Mouse (Mus musculus): ENCODE data around the gene Ankrd33b. TPM values are rescaled to one million over a fixed set of nuclear protein-coding genes. Genes with fewer than 3 reads are reported as not detected.

Ankrd33b gene
- total RNA-seq, 2 experiments from 2014 or later: 70.4 to 76.4 TPM

DNA sequence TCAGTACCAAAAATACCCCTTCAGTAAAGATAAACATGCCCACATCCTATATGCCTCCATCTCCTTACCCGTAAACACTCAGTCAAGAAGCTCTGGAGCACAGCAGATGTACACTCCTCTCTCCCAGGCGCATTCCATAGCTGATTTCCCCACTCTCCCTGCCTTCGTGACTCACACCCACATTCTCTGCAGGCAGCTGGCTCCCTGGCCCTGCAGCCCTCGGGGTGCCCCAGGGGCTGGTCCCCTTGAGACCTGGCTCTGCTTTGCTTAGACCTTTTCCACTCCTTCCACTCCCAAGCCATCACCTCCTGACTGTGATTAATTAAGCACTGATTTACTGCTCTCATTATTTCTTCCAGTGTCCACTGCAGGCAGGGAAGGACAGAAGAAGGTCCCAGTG is 7.7 kb upstream of the Ankrd33b start:
- no peak for DNase-seq (ENCODE audit: low spot score in 2 of 2)
- intact Hi-C loops (cut with DNase I): no loop called here

DNA sequence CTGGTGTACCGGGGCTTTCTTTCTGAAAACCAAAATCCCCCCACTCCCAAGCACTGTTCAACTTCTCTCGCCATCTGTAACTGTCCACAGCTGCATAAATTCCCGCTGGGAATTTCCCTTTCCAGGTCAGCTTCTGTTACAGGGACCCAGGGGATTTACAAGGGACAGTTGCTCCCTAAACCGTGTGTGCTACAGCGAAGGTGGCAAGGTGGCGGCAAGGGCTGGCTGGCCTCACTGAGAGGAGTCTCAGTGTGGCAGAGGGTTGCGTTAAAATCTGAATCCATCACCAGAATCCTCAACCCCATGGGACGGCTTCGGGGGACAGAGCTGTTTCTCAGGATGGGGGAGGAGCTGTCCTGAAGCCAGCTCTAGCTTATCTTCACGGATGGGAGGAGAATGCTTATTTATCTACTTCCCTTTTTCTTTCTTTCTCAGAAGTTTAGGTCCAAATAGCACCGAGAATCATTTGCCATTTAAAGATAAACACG is 1.6 kb upstream of the Ankrd33b start:
- no peak for DNase-seq (ENCODE audit: low spot score in 2 of 2)
- intact Hi-C loops (cut with DNase I): loop anchor here (5.0 kb wide), 1 partner anchor 52 kb away; no protein-coding TSS in a partner anchor

DNA sequence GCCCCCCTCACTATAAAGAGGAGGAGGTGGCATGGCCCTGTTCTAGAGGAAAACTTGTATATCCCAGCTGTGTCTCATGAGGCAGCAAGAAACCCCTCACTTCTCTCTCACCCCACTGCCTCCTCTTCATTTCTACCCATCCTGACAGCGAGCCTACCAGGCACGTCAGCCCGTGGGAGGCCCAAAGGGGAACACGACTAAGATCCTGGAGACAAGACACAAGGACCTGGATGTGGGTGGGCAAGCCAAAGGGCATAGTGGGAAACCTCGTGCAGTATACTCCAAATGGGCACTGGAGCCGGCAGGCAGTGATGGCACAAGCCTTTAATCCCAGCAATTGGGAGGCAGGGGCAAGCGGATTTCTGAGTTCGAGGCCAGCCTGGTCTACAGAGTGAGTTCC is 1.0 kb upstream of the Ankrd33b start:
- intact Hi-C loops (cut with DNase I): loop anchor here (5.0 kb wide), 1 partner anchor 51 kb away; no protein-coding TSS in a partner anchor
- DNase-seq (ENCODE audit: low spot score in 2 of 2): peak in 1 of 2 experiments; percentile 46

GRCm38 (mm10) chr15:31366596-31367480 is 688 bp downstream of the Ankrd33b start:
- intact Hi-C loops (cut with DNase I): loop anchor here (2.0 to 5.0 kb wide), 2 partner anchors 26 to 50 kb away; no protein-coding TSS in a partner anchor
- DNase-seq (ENCODE audit: low spot score in 2 of 2): no peak

GRCm38 (mm10) chr15:31365720-31366591 is 1.6 kb downstream of the Ankrd33b start:
- DNase-seq (ENCODE audit: low spot score in 2 of 2): no peak
- intact Hi-C loops (cut with DNase I): loop anchor here (2.0 to 5.0 kb wide), 3 partner anchors 21 to 49 kb away; no protein-coding TSS in a partner anchor

- intact Hi-C loops (cut with DNase I): loop anchor here (2.0 to 5.0 kb wide), 2 partner anchors 20 to 48 kb away; no protein-coding TSS in a partner anchor
- DNase-seq (ENCODE audit: low spot score in 2 of 2): no peak
Measured at GRCm38 (mm10) chr15:31365041-31365719, 2.3 kb downstream of the Ankrd33b start.

- intact Hi-C loops (cut with DNase I): loop anchor here (2.0 kb wide), 1 partner anchor 20 kb away; no protein-coding TSS in a partner anchor
- DNase-seq (ENCODE audit: low spot score in 2 of 2): no peak
Measured at GRCm38 (mm10) chr15:31364396-31364795, 3.1 kb downstream of the Ankrd33b start.

DNA sequence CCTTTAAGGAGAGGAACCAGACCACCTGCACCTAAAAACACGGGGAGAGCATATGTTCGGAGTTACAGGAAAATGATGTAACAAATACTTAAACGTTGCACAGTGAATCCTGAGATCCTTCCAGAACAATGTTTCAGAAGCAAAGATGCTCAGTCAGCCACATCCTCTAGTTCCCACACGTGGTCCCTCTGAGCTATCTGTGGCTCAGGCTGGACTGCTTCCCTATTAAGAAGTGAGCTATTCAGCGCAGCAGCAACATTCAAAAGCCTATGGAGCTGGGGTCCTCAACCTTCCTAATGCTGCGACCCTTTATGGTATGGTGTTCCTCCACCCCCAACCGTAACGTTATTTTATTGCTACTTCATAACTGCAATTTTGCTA is 3.6 kb downstream of the Ankrd33b start:
- intact Hi-C loops (cut with DNase I): loop anchor here (2.0 kb wide), 1 partner anchor 19 kb away; no protein-coding TSS in a partner anchor
- DNase-seq (ENCODE audit: low spot score in 2 of 2): no peak

DNA sequence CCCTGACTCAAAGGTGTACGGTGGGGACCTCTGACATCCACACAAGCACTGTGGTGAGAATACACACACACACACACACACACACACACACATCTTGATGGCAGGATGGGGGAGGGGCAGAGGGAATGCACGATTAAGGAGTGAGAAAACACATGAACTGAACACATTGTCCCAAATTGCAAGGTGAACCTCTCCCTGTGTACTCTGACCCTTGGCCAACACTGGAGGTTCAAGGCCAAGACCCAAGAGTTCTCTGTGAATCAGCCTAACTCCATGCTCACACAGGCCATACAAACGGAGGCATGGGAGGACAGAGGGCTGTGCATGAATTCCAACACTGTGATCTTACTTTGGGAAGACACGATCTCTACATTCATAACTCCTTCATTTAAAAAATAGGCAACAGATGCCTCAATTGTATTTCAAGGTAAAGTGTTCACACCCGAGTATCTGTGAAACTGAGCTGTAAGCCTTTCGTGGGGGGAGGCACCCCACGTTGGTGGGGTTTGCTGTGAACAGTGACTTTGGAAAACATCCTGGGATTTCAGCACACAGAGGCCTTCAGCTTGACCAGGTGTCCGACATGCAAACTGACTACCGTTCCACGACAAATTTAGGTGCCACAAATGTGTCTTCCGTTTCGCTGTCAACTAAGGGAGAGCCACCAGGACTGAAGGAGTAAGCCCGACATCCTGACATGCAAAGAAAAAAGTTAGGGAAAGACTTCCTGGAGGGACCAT is 4.1 kb downstream of the Ankrd33b start:
- no peak for DNase-seq (ENCODE audit: low spot score in 2 of 2)
- intact Hi-C loops (cut with DNase I): no loop called here

- intact Hi-C loops (cut with DNase I): no loop called here
- DNase-seq (ENCODE audit: low spot score in 2 of 2): no peak
Measured at GRCm38 (mm10) chr15:31361259-31361853, 6.2 kb downstream of the Ankrd33b start.

- intact Hi-C loops (cut with DNase I): no loop called here
- no peak for DNase-seq (ENCODE audit: low spot score in 2 of 2)
Measured at GRCm38 (mm10) chr15:31360593-31360992, 6.9 kb downstream of the Ankrd33b start.

- no peak for DNase-seq (ENCODE audit: low spot score in 2 of 2)
- intact Hi-C loops (cut with DNase I): no loop called here
Measured at GRCm38 (mm10) chr15:31359805-31360204, 7.7 kb downstream of the Ankrd33b start.

- no peak for DNase-seq (ENCODE audit: low spot score in 2 of 2)
- intact Hi-C loops (cut with DNase I): no loop called here
Measured at GRCm38 (mm10) chr15:31352494-31353279, 14.8 kb downstream of the Ankrd33b start.

DNA sequence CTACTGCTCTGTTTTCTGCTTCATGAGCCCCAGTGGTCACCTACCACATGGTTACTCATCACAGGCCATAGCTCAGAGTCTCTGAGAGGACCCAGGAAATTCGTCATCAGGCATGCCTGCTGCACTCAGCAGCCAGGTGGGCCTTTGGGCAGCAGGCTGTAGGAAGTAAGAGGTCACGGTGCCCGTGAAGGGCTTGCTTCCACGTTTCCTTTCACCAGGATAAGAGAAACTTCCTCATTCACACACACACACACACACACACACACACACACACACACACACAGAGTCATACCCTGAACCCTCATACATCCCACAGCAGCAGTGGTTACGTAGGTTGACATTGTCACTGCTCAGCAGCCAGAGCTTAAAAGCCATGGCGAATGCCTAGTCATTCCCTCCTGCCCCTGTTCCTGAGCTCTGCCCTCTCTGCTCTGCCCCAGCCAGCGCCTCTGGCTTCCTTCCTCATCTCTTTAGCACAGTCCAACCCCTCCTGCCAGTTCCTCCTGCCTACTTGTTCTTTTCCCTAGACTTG is 17.6 kb downstream of the Ankrd33b start:
- DNase-seq (ENCODE audit: low spot score in 2 of 2): no peak
- intact Hi-C loops (cut with DNase I): no loop called here

DNA sequence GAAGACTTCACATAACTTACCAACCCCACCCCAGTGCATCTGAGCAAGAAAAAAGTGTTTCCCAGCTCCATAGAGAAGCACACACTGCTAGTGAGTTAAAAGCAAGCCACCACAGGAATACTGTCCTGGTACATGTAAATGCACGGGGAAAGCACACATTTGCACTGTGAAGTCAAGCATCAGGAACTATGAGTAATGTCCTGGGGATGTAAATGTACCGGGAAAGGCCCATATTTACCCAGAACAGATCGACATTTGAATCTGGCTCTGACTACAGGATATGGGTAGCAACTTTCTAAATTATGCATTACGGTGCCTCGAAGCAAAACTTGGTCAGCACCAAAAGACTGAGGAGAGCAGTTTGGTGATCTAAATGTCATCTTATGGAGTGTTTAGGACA is 18.5 kb downstream of the Ankrd33b start:
- DNase-seq (ENCODE audit: low spot score in 2 of 2): no peak

DNA sequence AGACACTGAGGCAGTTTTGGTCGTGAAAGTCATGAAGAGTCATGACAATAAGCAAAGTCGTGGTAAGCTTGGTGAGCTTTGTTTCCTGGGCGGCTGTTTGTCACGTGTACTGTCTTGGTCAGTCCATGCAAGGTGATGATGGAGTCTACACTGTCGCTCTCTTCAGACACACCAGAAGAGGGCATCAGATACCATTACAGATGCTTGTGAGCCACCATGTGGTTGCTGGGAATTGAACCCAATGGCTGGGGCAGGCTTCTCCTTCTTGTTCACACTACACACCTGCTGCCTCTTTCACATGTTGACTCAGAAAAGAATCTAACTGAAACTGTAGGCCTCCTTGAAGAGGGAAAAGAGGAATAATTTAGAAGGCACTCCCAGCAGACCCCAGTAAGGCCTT is 19.3 kb downstream of the Ankrd33b start:
- DNase-seq (ENCODE audit: low spot score in 2 of 2): no peak
- intact Hi-C loops (cut with DNase I): no loop called here

More for the DNA sequence above, 18.5 kb downstream of the Ankrd33b start:
- intact Hi-C loops (cut with DNase I): no loop called here

DNA sequence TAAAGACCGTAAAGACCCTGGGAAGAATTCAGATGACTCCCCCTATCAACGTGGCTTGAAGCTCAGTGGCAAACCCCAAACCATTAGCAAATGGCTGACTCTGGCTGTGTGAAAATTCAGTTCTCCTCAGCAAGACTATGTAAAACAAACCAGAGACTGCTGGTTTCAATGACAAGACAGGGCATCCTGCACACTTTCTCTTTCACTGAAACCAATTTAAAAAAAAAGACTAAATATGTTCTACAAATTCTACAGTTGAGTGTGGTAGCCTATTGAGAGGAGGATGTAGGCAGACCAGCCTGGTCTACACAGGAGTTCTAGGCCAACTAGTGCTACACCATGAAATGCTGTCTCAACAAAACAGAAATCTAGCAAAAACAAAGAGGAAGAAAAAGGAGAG is 21.0 kb downstream of the Ankrd33b start:
- DNase-seq (ENCODE audit: low spot score in 2 of 2): no peak
- intact Hi-C loops (cut with DNase I): no loop called here

Measured in left cerebral cortex, postnatal 36 days (tissue).